Mouse (Mus musculus) ES-E14 (cell line): ENCODE results near the gene Supt3. TPM values are rescaled to one million over a fixed set of nuclear protein-coding genes. Genes with fewer than 3 reads are reported as not detected.

Experiments
- DNase-seq: peaks from one replicate; pipeline ENCODE4 v3.0.0-alpha.2; 2013; ENCODE audit warnings: low read depth, low spot score
- H3K27ac ChIP-seq: 2 replicates; pipeline ENCODE4 v1.5.1; 2012; ENCODE audit warnings: low read depth, mild to moderate bottlenecking, low read length, moderate library complexity, mixed read lengths; ENCODE audit not compliant: poor library complexity, insufficient read depth, severe bottlenecking
- H3K36me3 ChIP-seq: 2 replicates; pipeline ENCODE4 v1.6.1; 2012; ENCODE audit warnings: mild to moderate bottlenecking, low read length, moderate library complexity, mixed read lengths; ENCODE audit not compliant: control insufficient read depth, poor library complexity, insufficient read depth, severe bottlenecking
- H3K4me1 ChIP-seq, 2 experiments: fragments of 150-350 bp in 1 of 2; sonication (generic) in 1 of 2; 2 replicates each; pipeline ENCODE4 v1.6.1; 2012; ENCODE audit warnings: low read length in 2 of 2, mild to moderate bottlenecking in 1 of 2, mixed read lengths in 1 of 2; ENCODE audit not compliant: control insufficient read depth in 2 of 2, insufficient read depth in 2 of 2, poor library complexity in 1 of 2
- H3K4me3 ChIP-seq, 2 experiments: fragments of 150-350 bp in 1 of 2; sonication (generic) in 1 of 2; 2 replicates each; pipeline ENCODE4 v1.5.1; 2012; ENCODE audit warnings: low read length in 2 of 2, low read depth in 1 of 2, mild to moderate bottlenecking in 1 of 2, mixed read lengths in 1 of 2; ENCODE audit not compliant: insufficient read depth in 1 of 2, poor library complexity in 1 of 2, severe bottlenecking in 1 of 2
- H3K9ac ChIP-seq: 2 replicates; pipeline ENCODE4 v1.6.1; 2012; ENCODE audit warnings: low read depth, mild to moderate bottlenecking, low read length, mixed read lengths; ENCODE audit not compliant: poor library complexity, insufficient read depth, severe bottlenecking
- H3K9me3 ChIP-seq: fragments of 150-350 bp; sonication (generic); 2 replicates; pipeline ENCODE4 v1.6.1; 2012; ENCODE audit warnings: low read depth, mild to moderate bottlenecking, low read length; ENCODE audit not compliant: control insufficient read depth, insufficient read depth
- CHD2 ChIP-seq: IDR thresholded peaks from 2 replicates; pipeline ENCODE4 v1.6.1; 2014; ENCODE audit warnings: mild to moderate bottlenecking, low read depth, low read length, inconsistent platforms
- HCFC1 ChIP-seq: IDR thresholded peaks from 2 replicates; pipeline ENCODE4 v1.6.1; 2012; ENCODE audit warnings: low read length, inconsistent platforms, borderline replicate concordance; ENCODE audit not compliant: insufficient read depth
- MAFK ChIP-seq: IDR thresholded peaks from 2 replicates; pipeline ENCODE4 v1.6.1; 2014; ENCODE audit warnings: mild to moderate bottlenecking, low read depth, low read length, inconsistent platforms; ENCODE audit not compliant: insufficient read depth
- ZC3H11A ChIP-seq: IDR thresholded peaks from 2 replicates; pipeline ENCODE4 v1.6.1; 2012; ENCODE audit warnings: low read depth, mild to moderate bottlenecking, inconsistent platforms, low read length, borderline replicate concordance
- ZNF384 ChIP-seq: IDR thresholded peaks from 2 replicates; pipeline ENCODE4 v1.6.1; 2012; ENCODE audit warnings: low read depth, low read length, inconsistent platforms
- in situ Hi-C, 2 experiments: fragments of 600-800 bp; cut with MboI; formaldehyde crosslinking; loops; one replicate each; pipeline ENCODE4 v1.15.1; 2025; ENCODE audit warnings: low sequenced_read_pairs in 2 of 2, inconsistent platforms in 1 of 2; ENCODE audit not compliant: unreplicated experiment in 2 of 2
- total RNA-seq: library from RNA; depleted of rRNA; stranded (reverse); fragments of 300-350 nt; gene quantifications from 2 replicates; pipeline ENCODE4 v1.2.3, GENCODE M21; 2012

Gene Supt3
- total RNA-seq, 1 experiment: 4.9 TPM

- TF ChIP-seq CHD2: no peak
- no peak for TF ChIP-seq ZC3H11A
- no peak for TF ChIP-seq ZNF384
- no peak for TF ChIP-seq HCFC1
- no peak for TF ChIP-seq MAFK
- in situ Hi-C loops: no loop called here
- DNase-seq: peak; percentile 47
Observed at GRCm38 (mm10) chr17:44777337-44777804, 419 bp downstream of the Supt3 start.

GRCm38 (mm10) chr17:44778141-44778540 is 1.2 kb downstream of the Supt3 start:
- no peak overlapping the region; the same call in 1 of the 2 replicates for H3K9ac ChIP-seq
- H3K9me3 ChIP-seq: no peaks in the 10 kb centered on the region
- peak overlapping the region in 1 of 2 experiments; percentile 79; a peak in 2 of 4 replicates for H3K4me3 ChIP-seq
- no peak for TF ChIP-seq HCFC1
- TF ChIP-seq ZNF384: no peak
- no peak for TF ChIP-seq ZC3H11A
- no peak for TF ChIP-seq MAFK
- TF ChIP-seq CHD2: no peak
- H3K27ac ChIP-seq: no peak overlapping the region
- H3K4me1 ChIP-seq: no peaks in the 10 kb centered on the region; a peak in 2 of 4 replicates
- no peaks in the 10 kb centered on the region for H3K36me3 ChIP-seq
- DNase-seq: no peak
- in situ Hi-C loops: no loop called here

More at GRCm38 (mm10) chr17:44777337-44777804, 419 bp downstream of the Supt3 start:
- Histone ChIP-seq H3K9me3 (no peaks in the 10 kb centered on the region), H3K27ac (peak overlapping the region; percentile 86), H3K36me3 (no peaks in the 10 kb centered on the region), H3K4me3 (peak overlapping the region; percentile 79 to 97), H3K4me1 (no peaks in the 10 kb centered on the region; a peak in 2 of 4 replicates), H3K9ac (peak overlapping the region; percentile 92)

DNA sequence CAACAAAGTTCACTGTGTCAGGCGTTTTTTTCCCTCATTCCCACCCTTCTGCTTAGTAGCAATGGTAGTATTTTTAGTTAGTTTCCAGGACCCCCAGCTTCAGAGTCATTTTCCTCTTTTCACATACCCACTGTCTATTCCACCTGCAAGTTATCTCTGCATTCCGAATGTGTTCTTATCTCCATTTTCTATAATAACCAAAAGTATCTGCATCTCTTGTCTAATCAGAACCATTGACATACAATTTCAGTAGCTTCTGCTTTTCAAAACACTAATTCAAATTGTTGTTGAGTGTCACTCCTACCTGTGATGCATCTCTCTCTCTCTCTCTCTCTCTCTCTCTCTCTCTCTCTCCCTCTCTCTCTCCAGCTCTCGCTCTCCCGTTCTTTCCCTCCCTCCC is 3.4 kb downstream of the Supt3 start:
- Histone ChIP-seq H3K36me3 (no peaks in the 10 kb centered on the region), H3K9ac (no peak overlapping the region), H3K4me1 (peaks cover 0 to 3% of the 10 kb centered on the region in 2 experiments; a peak in 3 of 4 replicates), H3K4me3 (no peak overlapping the region), H3K27ac (no peak overlapping the region), H3K9me3 (no peaks in the 10 kb centered on the region)
- in situ Hi-C loops: no loop called here
- no peak for DNase-seq
- TF ChIP-seq CHD2: no peak
- TF ChIP-seq HCFC1: no peak
- TF ChIP-seq ZNF384: no peak
- TF ChIP-seq ZC3H11A: no peak
- TF ChIP-seq MAFK: no peak

DNA sequence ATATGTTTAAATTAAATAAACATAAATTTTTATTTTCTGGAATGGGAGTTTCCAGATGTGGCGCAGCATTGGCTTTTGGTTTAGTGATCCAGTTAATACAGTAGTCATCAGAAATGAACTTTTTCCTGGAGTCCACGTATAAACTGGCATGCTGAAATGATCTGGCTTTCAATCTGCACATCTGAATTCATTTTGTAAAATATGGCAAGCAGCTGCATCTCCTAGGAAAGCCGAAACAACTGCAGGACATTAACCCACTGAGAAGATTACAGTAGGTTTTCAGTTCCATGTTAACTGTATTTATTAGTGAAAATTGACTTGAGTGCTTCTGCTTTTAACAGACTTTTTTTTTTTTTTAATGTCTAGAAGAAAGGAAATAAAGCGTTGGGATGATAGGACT is 5.4 kb downstream of the Supt3 start:
- H3K4me3 ChIP-seq: no peak overlapping the region
- H3K36me3 ChIP-seq: no peaks in the 10 kb centered on the region
- no peak overlapping the region for H3K27ac ChIP-seq
- no peak overlapping the region for H3K9ac ChIP-seq
- peaks cover 0 to 3% of the 10 kb centered on the region in 2 experiments; a peak in 2 of 4 replicates for H3K4me1 ChIP-seq
- DNase-seq: no peak
- H3K9me3 ChIP-seq: no peaks in the 10 kb centered on the region
- in situ Hi-C loops: no loop called here
- no peak for TF ChIP-seq ZNF384
- no peak for TF ChIP-seq HCFC1
- TF ChIP-seq ZC3H11A: no peak
- no peak for TF ChIP-seq MAFK
- TF ChIP-seq CHD2: no peak

DNA sequence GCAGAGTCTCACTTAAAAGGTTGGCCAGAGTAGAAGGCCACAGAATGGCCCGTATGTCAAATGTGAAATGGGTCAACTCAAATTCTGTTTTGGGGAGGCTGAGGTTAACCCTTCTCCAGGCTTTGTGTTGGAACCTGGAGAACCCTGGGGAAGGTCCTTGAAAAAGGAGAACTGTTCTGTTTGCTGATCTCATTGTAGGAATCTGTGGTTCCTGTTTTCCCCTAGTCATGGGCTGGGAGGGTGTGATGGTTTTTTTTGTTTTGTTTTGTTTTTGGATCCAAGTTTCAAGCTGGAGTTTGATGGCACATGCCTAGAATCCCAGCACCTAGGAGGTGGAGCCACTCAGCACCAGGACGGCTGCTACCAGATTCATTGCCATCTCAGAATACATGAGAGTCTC is 6.2 kb downstream of the Supt3 start:
- peaks cover 0 to 3% of the 10 kb centered on the region in 2 experiments; a peak in 2 of 4 replicates for H3K4me1 ChIP-seq
- H3K27ac ChIP-seq: no peak overlapping the region
- H3K9ac ChIP-seq: no peak overlapping the region
- no peaks in the 10 kb centered on the region for H3K9me3 ChIP-seq
- TF ChIP-seq CHD2 (no peak), HCFC1 (no peak), MAFK (no peak), ZNF384 (no peak), ZC3H11A (no peak)
- in situ Hi-C loops: no loop called here
- no peak for DNase-seq
- no peak overlapping the region for H3K4me3 ChIP-seq
- no peaks in the 10 kb centered on the region for H3K36me3 ChIP-seq
